Mouse (Mus musculus) ES-CJ7 (cell line): ENCODE measurements at regions not wholly inside any gene's neighbourhood (a gene's known extent, or its start where the extent isn't known, plus 50 kb on each side); places are given as distances from the start of the nearest gene placed in this dataset.

Source experiments
- DNase-seq: peaks from one replicate; pipeline ENCODE4 v3.0.0; 2011; ENCODE audit warnings: low read depth, low spot score

DNA sequence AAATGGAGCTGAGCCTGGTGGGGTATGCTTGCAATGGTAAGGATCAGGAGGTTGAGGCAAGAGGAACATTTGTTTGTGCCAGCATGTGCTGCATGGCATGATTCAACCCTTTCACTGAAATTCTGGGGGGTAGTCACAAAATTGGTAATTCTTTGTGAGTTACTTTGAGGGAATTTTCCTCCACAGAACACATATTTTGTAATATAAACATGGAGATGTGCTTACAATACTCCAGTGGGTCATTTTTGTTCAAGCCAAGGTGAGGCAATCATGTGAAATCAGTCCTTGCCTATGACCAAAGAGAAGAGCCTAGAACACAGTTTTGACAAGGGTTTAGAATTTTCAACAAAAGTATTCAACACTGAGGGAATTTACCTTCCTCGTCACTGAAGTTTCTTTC is 635.1 kb upstream of the Adgrl2 start:
- DNase-seq, result no peak

DNA sequence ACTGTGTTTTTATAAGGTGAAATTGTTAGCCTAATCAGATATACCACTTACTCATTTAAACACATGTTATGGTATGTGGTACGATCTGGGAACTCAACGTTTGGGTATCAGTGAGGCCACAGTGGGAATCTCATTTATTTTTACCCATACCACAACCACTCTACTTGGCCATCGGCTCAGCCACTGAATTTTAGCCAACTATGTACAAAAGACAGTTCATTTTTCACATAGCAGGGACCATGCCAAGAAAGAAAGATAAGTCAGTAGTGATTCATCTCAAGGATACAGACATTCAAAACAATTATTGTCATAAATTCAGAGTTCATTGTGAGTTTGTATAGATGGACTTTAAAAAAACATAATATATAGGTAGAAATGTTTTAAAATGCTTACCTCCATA is 634.7 kb upstream of the Adgrl2 start:
- no peak for DNase-seq

DNA sequence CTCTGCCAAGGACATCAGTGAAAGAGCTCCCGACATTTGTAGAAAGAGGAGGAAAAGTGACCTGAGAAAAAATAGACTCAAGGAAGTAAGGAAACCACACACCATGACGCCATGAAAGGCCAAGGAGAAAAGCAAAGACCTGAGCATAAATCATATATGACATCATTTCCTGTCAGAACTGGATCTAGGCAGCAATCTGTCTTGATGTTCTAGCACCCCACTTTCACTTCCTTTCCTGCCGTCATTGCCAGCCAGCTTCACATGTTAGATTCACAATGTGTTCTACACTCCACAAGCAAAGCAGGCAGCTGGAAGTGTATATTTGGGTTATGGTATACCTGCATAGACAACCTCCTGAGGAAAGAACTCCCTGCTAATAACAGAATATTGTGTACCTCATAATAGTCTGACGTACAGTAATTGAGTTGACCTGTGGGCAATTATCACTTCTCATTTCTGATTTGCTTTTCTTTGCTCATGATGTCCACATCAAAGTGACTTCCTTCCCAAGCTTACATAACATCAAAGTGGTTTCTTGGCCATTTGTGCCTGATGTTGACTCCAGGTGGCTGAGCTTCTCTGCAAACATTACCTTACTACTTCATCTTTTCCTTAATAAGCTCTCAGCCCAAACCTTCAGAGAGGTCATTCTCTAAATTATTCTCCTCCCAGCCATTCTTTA is 633.6 kb upstream of the Adgrl2 start:
- no peak for DNase-seq

DNA sequence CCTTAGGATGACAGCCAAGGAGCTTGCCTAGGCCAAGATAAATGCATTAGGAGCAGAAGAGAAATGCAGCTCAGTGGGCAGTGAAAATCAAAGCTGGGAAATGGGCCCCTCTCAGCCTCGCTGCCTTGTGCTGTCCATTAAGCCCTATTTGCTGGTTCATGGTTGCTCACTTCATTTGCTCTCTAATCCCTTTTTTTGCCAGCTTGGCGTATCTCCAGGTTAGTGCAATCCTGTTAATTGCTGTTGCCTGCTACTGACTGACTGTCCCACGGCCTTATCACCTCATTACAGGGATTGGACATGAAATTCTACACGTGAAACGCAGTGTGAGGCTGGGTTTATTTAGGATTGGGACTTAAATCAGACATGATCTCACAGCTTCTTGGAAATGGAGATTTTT is 613.5 kb upstream of the Adgrl2 start:
- DNase-seq, result no peak

DNA sequence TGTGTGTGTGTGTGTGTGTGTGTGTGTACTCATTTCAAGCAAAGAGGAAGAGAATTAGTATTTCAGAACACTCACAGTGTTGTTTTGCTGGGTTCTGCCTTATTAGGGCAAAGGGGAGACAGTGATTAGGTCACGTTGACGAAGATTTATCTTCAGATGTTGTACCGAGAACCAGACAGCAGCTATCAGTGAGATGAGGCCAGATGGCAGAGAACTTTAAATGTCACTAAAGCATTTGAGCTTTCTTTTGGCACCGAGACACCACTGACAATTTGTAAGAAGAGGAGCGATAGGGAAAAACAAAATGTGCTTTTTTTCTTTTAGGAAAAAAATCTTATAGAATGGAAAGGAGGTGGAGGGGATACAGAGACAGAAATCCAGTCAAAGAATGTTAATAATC is 610.9 kb upstream of the Adgrl2 start:
- DNase-seq, result no peak

DNA sequence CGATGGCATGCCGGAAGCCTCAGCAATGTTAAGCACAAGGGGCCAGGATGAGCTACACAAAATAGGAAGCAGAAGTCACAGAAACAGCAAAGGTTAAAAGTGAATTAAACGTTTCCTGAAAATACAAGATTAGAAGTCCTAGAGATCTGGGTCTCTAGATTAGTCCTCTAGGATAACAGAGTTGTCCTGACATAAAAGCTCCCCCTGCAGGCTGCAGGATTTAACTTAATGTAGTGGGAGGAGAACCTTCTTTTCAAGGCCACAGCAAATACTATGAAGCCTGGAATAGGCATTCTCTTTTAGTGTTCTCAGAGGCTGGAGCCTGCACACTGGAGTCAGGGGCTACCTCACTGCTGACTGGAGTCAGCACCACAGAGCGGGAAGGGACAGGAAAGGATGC is 604.1 kb upstream of the Adgrl2 start:
- peak; percentile 45 for DNase-seq

DNA sequence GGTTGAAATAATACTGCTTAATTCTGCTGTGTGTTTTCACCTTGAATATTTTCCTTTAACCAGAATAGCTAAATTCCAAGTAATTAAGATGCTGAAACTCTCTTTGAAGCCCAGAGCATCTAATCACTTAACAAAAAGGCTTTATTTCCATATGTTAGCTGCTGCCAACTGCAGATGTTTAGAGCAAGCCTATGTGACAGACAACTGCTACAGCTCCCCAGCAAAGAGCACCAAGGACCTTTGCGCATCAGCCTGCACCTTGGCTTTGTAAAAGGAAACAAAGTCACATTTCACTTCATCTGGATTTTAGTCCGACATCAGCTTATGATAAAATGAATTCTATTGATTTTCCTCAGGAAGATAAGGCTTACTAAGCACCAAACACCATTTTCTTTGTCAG is 595.4 kb upstream of the Adgrl2 start:
- DNase-seq, result no peak

DNA sequence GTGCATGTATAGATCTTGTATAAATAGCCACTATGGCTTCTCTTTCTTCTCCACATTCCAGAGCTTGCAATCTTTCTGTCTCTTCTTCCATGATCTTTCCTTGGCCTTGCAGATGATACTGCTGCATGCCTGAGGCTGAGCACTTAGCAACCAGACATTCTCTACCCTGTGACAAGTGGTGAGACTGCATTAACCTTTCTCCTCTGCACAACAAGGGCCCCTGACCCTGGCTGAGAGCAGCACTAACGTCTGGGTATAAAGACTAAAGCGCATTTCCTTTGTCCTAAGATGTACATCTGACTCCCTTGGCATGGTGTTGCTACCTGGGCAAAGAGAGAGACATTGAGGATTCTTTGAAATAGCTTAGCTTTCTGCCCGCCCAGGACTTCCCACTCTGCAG is 590.8 kb upstream of the Adgrl2 start:
- no peak for DNase-seq

DNA sequence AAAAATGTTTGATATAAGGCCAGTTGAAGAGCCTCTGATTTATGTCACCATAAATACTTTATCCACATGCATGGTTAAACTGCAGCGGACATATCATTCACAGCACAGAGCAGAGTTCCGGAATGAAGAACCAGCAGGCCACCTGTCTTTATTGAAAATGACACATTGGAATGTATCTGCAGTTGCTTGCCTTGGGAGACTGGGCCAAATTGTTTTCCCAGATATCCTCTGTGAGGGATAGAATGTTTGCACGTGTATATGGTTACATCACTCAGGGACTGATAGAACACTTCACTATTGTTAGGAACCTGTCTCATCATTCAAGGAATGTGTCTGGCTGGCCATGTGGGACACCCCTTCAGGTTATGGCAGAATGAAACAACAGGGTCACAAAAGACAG is 585.3 kb upstream of the Adgrl2 start:
- no peak for DNase-seq

DNA sequence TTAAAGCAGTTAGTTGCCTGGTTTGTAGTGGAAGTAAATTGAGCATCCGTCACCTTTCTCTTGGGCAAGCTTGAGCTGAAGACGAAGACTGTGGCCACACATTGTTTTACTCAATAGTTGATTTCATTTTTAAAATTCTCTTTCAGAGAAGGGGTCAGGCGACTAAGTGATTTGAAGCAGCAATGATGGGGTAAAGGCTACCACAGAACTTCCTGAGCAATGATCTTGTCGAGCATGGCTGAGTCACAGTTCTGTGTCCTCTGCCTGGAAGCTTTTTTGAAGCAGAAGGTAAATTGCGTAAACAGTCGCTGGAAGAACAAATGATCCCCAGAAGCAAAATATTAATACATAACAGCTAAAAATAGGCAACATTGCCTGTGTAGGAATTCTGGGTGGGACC is 576.5 kb upstream of the Adgrl2 start:
- no peak for DNase-seq

DNA sequence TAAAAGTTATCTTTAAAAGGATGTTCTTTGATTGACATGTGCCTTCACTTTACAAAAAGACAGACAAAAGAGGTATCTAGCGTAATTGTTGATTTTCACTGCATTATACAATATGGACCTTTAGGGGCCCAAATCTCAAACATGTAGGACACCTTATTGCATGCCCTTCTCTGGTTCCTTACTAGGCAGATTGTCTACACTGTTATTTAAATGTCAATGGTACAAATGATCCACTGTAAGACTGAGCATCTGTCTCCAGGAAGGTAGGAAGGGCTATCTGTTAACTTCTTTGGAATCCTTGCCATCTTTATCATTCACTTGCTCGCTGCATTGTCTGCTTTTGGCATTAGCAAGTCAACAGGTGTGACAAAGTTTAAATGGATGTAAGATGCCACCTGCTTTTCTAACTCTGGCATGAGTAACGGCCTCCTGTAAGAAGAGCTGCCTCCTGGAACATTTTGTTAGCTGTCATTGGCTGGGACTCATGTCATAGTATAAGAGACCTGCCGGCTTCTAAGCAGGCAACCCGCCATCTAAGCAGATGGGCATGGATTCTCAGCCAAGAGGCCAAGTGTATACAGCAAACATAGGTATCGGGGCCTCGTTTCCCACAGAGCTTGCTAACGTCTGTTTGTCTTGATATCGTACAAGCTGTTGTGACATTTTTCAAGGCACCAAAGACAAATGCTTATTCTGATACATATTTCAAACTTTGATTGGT is 560.0 kb upstream of the Adgrl2 start:
- DNase-seq, result peak; percentile 14

DNA sequence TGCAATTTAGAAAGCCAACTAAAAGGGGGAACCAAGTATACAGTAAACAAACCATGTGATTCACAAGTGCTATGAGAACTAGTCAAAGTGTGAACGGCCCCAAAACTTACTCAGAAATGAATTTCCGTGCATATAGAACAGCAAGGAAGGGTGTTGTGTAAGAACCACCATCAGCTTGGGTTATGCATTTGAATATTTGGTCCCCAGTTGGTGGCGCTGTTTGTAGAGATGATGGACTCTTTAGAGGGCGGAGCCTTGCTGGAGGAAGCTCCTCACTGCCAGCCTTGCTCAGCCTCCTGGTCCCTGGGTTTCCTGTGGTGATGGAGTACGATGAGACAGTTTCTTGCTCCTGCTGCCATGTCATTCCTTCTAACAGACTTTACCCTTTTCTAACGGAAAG is 556.7 kb upstream of the Adgrl2 start:
- peak; percentile 67 for DNase-seq

DNA sequence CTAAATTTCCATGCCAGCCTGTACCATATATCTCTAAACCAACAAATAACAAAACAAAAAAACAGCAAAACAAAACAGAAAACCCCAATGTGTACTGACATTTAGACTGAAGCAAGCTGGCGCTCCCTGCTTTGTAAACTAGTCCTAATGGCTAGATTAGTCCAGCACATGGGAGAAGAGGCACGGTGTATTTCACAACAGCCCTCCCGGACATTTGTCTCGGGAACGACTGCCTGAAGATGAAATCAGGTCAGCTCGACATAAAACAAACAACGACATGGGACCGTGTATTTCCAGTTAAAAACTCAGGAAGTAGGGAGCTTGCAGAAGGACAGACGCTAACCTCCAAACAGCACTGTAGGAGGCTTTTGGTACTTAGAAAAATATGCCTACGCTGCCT is 555.9 kb upstream of the Adgrl2 start:
- DNase-seq, result no peak

DNA sequence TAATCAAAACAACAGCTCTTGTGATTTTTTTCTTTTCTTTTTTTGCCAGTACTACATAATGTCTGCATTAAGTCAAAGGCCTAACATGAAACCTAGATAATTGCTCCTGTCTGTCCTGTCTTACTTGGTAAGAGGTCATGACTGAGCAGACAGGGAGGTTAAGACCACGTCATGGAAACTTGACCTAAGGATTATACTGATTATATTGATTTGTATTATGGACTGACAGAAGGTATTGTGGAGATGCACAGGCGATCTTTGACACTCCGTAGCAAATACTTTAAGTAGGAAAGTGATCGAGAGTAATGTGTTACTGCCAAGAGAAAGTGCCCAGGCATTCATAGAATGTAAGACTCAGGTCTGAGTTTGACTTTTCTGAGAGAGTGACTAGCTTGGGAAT is 543.8 kb upstream of the Adgrl2 start:
- no peak for DNase-seq

DNA sequence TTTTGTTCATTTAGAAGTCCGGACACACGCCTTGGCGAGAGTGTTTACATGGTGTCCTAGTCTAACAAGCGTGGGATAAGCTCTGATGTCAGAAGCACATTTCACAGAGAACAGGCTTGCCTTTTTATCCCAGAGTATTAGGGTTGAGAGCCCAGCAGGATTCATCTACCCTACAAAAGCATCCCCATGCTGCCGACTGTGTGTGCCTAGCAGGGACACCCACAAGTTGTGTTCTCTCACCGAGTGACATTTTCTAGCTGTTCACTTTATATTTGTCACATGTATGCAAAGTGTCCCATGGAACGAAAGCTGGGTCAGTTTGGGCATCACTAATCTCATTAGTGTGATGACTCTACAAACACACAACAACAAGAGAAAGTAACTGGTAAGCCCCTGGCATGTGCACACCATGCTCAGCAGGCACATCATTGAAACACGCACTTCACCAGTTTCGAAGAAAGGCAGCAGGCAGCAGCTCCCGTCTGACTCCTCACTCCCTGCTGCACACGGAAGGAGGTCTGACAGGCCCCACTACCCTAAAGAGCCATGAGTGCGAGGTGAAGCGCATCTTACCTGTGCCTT is 539.8 kb upstream of the Adgrl2 start:
- no peak for DNase-seq

DNA sequence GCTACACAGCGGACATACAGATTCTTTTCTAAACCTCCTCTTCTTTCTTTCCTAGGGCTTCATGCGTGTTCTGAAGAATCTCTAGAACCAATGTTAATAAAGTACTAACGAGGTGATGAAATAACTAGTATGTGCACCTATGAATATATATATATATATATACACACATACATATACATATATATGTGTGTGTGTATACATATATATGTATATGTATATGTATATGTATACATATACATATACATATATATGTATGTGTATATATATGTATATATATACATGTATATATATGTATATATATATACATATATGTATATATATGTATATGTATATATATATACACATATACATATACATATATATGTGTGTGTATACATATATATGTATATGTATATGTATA is 536.2 kb upstream of the Adgrl2 start:
- no peak for DNase-seq

DNA sequence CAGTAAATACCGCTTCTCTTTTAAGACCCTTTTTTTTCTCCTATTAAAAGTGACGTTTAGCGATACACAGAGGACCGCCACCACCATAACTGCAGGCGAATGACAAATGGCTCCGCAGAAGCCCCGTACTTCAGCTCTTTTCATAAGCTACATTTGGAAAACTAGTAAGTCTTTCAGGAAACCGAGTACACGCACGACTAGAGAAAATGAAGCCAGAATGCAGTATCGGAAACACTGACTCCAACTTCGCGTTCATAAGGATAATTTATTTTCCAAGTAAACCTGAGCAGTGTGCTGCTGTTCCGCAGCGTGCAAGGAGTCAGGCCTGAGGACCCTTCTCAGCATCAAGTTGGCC is 529.2 kb upstream of the Adgrl2 start:
- DNase-seq, result no peak

DNA sequence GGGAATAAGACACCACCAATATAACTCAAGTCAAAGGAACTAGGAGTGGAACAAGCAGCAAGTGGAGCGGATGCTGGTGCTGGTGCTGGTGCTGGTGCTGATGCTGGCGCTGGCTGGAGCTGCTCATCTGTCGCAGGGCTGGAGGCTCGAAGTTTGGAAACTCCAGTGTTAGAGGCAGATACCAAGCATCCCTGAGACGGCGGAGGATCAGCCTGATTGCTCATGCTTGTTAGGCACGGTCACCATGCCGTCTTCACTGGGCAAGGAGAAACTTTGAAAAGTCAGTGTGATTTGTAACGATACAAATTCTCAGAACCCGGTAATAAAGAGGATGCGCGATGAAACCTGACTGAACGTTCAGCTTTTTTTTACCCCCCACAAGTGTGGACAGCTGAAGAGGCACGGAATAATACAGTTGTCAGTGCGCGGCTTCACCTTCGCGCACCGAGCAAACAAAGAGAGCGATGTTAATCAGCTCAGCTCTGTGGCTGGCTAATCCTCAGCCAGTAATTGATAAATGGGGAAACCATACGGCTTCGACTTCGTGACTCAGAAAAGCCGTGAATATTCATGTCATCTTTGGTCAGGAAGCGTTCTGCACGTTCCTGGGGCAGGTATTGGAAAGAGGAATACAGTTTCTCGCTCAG is 528.7 kb upstream of the Adgrl2 start:
- peak; percentile 5 for DNase-seq

DNA sequence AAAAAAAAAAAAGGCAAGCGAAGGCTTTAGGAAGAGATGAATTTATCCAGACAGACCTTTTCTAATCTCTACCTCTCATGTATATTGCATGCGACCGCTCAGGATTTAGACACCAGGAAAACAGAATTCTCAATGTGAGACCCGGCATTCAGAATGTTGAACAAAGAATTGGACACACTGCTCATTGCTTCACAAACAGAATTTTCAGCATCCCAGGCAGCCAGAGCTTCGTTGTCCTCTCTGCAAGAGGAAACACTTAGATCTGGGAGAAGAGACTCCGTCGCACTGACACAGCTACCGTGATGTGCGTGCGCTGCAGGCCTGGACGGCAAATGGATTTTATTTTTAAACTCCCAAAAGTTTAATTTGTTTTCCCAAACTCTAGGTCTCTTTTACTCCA is 527.2 kb upstream of the Adgrl2 start:
- DNase-seq, result no peak

DNA sequence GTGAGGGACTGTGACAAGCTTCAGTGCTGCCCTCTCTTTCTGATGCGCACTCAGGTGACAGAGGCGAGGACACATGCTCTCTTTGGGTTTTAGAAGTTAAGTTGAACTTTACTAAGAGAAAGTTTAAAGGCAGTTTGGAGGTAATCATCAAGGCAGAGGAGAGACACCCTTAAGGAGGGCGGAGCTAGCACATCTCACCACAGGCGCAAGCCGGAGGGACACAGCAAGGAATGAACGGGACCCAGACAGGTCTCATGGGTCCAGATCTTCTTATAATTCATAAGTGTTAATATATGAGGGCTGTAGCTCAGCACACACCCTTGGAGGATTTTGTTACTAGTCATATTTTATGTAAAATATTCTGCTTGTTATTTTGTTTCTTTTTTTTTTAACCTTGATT is 518.8 kb upstream of the Adgrl2 start:
- no peak for DNase-seq

DNA sequence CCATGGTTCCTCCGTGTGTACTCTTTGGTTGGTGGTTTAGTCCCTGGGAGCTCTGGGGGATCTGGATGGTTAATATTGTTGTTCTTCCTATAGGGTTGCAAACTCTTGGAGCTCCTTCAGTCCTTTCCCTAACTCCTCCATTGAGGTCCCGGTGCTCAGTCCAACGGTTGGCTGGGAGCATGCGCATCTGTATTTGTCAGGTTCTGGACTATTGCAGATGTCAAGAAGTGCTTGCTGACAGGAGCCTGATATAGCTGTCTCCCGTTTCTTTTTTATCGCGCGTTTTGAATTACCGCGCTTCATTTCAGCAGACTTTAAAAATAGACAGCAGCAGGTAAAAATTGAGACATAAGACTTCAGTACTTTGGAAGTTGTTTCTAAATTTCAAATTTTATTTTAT is 518.3 kb upstream of the Adgrl2 start:
- no peak for DNase-seq

DNA sequence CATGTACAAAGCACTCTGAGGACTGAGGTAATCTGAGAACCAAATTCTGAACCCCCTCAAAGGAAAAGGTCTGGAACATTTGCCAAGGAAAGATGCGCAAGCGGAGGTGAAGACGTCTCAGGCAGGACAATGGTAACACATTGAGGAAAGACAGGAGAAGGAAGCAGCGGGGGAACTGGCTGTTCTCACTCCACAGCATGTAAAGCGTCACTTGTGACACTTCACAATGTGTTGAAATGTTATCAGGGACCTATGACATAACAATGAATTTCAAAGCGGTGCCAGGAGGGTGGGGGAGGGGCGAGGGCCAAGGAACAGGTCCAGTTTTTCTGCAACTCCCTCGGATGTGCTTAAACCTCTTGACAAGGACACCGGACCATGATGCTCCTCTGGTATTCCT is 515.3 kb upstream of the Adgrl2 start:
- no peak for DNase-seq

DNA sequence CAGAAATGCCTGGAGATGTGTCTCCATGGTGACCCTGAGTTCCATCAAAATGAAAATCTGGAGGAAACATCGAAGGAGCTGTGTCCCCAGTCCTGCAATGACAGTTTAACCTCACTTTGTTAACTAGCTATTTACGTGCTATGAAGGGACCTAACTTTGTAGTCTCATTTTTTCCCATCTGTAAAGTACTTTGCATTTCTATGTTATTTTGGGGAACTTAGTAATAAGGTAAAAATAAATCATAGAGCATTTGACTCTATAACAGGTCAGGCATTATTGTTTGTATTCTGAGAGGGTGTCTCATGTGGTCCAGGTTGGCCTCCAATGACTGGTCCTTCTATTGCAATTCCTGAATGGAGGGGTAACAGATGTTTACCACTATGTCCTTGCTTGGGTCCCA is 513.6 kb upstream of the Adgrl2 start:
- no peak for DNase-seq
